Mouse (Mus musculus) cerebellum, adult 2 months (tissue): ENCODE measurements around the gene Smyd2.

ENCODE experiments used
- CTCF ChIP-seq: fragments of 200-500 bp; IDR thresholded peaks from 2 replicates; pipeline ENCODE4 v1.5.1; 2011; ENCODE audit warnings: low read depth, mild to moderate bottlenecking, control low read depth, low read length, moderate library complexity, borderline replicate concordance; ENCODE audit not compliant: insufficient read depth
- POLR2A ChIP-seq: fragments of 200-500 bp; IDR thresholded peaks from 2 replicates; pipeline ENCODE4 v1.6.1; 2011; ENCODE audit warnings: low read length, control low read depth, borderline replicate concordance; ENCODE audit not compliant: insufficient read depth

- TF ChIP-seq CTCF (peak; percentile 36; the same call in 1 of the 2 replicates), POLR2A (no peak)
These were observed 38.5 kb downstream of the Smyd2 start for GRCm38 (mm10) chr1:189883531-189884170.
